Mouse (Mus musculus) testis, adult 2 months (tissue): ENCODE data around the gene H1f0.

Experiments
- CTCF ChIP-seq: fragments of 200-500 bp; IDR thresholded peaks from 2 replicates; pipeline ENCODE4 v1.5.1; 2012; ENCODE audit warnings: low read depth, mild to moderate bottlenecking, inconsistent platforms, low read length, moderate library complexity; ENCODE audit not compliant: control insufficient read depth, insufficient read depth, insufficient replicate concordance
- POLR2A ChIP-seq: fragments of 200-500 bp; IDR thresholded peaks from 2 replicates; pipeline ENCODE4 v1.6.1; 2012; ENCODE audit warnings: low read depth, mild to moderate bottlenecking, inconsistent platforms, low read length, moderate library complexity; ENCODE audit not compliant: control insufficient read depth

DNA sequence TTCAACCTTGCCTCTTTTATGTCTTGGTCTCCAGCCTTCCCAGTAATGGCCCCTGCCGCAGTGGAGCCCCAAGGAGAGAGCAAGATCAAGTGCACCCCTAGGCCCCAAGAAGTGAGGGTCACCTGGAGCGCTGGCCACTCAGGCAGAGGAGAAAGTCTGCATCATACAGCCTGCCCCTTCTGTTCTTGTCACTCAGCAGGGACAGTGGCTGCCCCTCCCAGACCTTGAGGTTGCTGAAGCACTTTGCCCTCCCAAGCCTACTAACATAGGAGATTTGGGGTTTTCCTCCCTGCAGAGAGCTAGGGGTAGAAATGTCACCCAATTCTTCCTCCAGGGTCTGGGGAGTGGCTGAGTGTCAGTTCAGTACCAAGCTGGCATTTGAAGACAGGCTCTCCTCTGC is 24.1 kb downstream of the H1f0 start:
- TF ChIP-seq POLR2A (no peak), CTCF (no peak)
